Mouse (Mus musculus): ENCODE data around the gene Pde10a. TPM values are rescaled to one million over a fixed set of nuclear protein-coding genes. Genes with fewer than 3 reads are reported as not detected.

Pde10a gene
- total RNA-seq, 1 experiment = 2.6 TPM

DNA sequence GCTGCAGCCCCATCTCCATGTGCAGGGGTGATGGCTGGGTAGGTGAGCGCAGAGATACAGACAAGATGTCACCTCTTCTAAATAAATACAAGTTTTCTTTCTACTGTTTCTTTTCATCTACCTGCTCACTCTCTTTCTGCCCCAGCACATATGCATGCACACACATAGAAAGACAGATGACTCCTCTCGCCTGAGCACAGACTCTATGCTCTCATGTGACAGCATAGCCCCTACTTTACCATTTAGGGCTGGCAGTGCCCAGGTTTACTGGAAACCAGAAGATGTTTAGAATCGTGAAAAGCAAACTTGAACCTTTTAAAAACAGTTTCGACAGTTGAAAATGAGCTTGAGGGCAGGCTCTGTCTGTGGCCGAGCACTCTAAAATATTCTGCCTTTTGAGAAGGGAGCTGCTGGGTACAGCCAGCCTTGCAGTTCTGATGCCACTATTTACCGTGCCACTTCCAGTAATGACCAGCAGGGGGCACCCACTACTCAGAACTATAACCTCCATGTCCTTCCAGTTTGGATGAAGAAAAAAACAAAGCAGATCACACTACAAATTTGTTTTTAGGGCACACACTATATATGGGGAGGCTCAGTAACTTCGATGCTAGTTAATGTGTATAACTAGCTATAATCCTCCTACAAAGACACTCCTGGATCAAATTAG, 88.8 kb downstream of the Pde10a start:
- in situ Hi-C loops (cut with MboI; ENCODE audit: low sequenced_read_pairs in 2 of 2, unreplicated experiment in 2 of 2) = loop anchor here (10.0 to 25.0 kb wide), 2 partner anchors 311 to 323 kb away; no protein-coding TSS in a partner anchor
- TF ChIP-seq CHD2 (IDR thresholded peaks at IDR 0.05; ENCODE audit: low read depth, low read length) (no peak), ZC3H11A (IDR thresholded peaks at IDR 0.05; ENCODE audit: borderline replicate concordance, low read depth, low read length) (peak; percentile 69; the same call in 1 of the 2 replicates), MAFK (IDR thresholded peaks at IDR 0.05; ENCODE audit: insufficient read depth, low read depth, low read length) (no peak), HCFC1 (IDR thresholded peaks at IDR 0.05; ENCODE audit: borderline replicate concordance, insufficient read depth, low read length) (no peak), ZNF384 (IDR thresholded peaks at IDR 0.05; ENCODE audit: low read depth, low read length) (no peak)

DNA sequence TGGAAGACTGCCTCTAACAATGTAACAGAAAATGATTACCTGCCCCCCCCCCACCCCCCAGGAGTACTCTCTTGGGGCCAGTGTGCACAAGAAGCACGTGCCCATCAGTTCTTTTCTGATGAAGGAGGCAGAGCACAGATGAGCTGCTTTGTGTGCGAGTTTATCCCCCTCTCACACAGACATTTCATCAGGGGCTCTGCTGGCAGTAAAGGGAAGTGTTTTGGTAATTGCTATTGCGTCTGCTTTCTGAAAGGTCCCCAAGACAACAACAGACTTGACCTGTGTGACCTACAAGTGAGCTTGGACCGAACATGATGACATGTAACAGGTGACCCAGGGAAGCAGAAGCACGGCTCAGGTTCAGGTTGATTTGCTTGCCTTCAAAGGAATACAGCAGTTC, 95.2 kb downstream of the Pde10a start:
- H3K9me3 ChIP-seq (ENCODE audit: control insufficient read depth, insufficient read depth, low read depth, low read length) = no peaks in the 10 kb centered on the region
- no peak overlapping the region for H3K4me3 ChIP-seq (ENCODE audit: insufficient read depth in 1 of 2, low read depth in 1 of 2, low read length in 2 of 2, poor library complexity in 1 of 2, severe bottlenecking in 1 of 2)
- H3K4me1 ChIP-seq (ENCODE audit: control insufficient read depth in 2 of 2, insufficient read depth in 2 of 2, low read length in 2 of 2, poor library complexity in 1 of 2) = no peaks in the 10 kb centered on the region
- H3K36me3 ChIP-seq (ENCODE audit: control insufficient read depth, insufficient read depth, low read length, poor library complexity, severe bottlenecking) = no peaks in the 10 kb centered on the region
- in situ Hi-C loops (cut with MboI; ENCODE audit: low sequenced_read_pairs in 2 of 2, unreplicated experiment in 2 of 2) = loop anchor here (10.0 to 25.0 kb wide), 2 partner anchors 317 to 324 kb away; no protein-coding TSS in a partner anchor
- TF ChIP-seq ZC3H11A (IDR thresholded peaks at IDR 0.05; ENCODE audit: borderline replicate concordance, low read depth, low read length) (no peak), CHD2 (IDR thresholded peaks at IDR 0.05; ENCODE audit: low read depth, low read length) (no peak), MAFK (IDR thresholded peaks at IDR 0.05; ENCODE audit: insufficient read depth, low read depth, low read length) (no peak), ZNF384 (IDR thresholded peaks at IDR 0.05; ENCODE audit: low read depth, low read length) (no peak), HCFC1 (IDR thresholded peaks at IDR 0.05; ENCODE audit: borderline replicate concordance, insufficient read depth, low read length) (no peak)
- no peak overlapping the region for H3K27ac ChIP-seq (ENCODE audit: insufficient read depth, low read depth, low read length, poor library complexity, severe bottlenecking)
- no peak for DNase-seq (ENCODE audit: low read depth, low spot score)
- no peak overlapping the region for H3K9ac ChIP-seq (ENCODE audit: insufficient read depth, low read depth, low read length, poor library complexity, severe bottlenecking)

More for the DNA sequence above, 88.8 kb downstream of the Pde10a start:
- peak; percentile 69 for DNase-seq (ENCODE audit: low read depth, low spot score)
- Histone ChIP-seq H3K9ac (ENCODE audit: insufficient read depth, low read depth, low read length, poor library complexity, severe bottlenecking) (no peak overlapping the region), H3K4me3 (ENCODE audit: insufficient read depth in 1 of 2, low read depth in 1 of 2, low read length in 2 of 2, poor library complexity in 1 of 2, severe bottlenecking in 1 of 2) (no peak overlapping the region), H3K9me3 (ENCODE audit: control insufficient read depth, insufficient read depth, low read depth, low read length) (no peaks in the 10 kb centered on the region), H3K4me1 (ENCODE audit: control insufficient read depth in 2 of 2, insufficient read depth in 2 of 2, low read length in 2 of 2, poor library complexity in 1 of 2) (no peaks in the 10 kb centered on the region), H3K36me3 (ENCODE audit: control insufficient read depth, insufficient read depth, low read length, poor library complexity, severe bottlenecking) (no peaks in the 10 kb centered on the region), H3K27ac (ENCODE audit: insufficient read depth, low read depth, low read length, poor library complexity, severe bottlenecking) (no peak overlapping the region)

DNA sequence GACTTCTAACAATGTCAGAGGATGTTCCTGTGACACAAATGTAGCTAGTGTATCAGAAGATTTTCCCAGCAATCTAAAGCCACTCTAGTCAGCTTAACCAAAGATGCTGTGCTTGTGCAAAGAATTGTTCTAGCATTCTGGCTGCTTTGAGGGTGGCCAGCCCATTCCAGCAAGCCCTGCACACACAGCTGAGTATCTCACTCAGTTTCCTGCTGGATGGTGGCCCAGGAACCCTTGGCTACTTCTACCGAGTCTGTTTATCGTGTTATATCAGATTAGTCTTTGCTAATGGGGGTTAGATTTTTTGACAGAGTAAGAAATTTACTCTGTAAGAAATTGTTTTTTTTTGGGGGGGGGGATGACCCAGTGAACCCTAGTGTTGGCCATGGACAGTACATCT, 95.9 kb downstream of the Pde10a start:
- Histone ChIP-seq H3K4me1 (ENCODE audit: control insufficient read depth in 2 of 2, insufficient read depth in 2 of 2, low read length in 2 of 2, poor library complexity in 1 of 2) (no peaks in the 10 kb centered on the region), H3K9me3 (ENCODE audit: control insufficient read depth, insufficient read depth, low read depth, low read length) (no peaks in the 10 kb centered on the region), H3K9ac (ENCODE audit: insufficient read depth, low read depth, low read length, poor library complexity, severe bottlenecking) (no peak overlapping the region), H3K4me3 (ENCODE audit: insufficient read depth in 1 of 2, low read depth in 1 of 2, low read length in 2 of 2, poor library complexity in 1 of 2, severe bottlenecking in 1 of 2) (no peak overlapping the region), H3K36me3 (ENCODE audit: control insufficient read depth, insufficient read depth, low read length, poor library complexity, severe bottlenecking) (no peaks in the 10 kb centered on the region), H3K27ac (ENCODE audit: insufficient read depth, low read depth, low read length, poor library complexity, severe bottlenecking) (no peak overlapping the region)
- in situ Hi-C loops (cut with MboI; ENCODE audit: low sequenced_read_pairs in 2 of 2, unreplicated experiment in 2 of 2) = loop anchor here (10.0 to 25.0 kb wide), 2 partner anchors 316 to 324 kb away; no protein-coding TSS in a partner anchor
- no peak for TF ChIP-seq ZC3H11A (IDR thresholded peaks at IDR 0.05; ENCODE audit: borderline replicate concordance, low read depth, low read length)
- no peak for TF ChIP-seq CHD2 (IDR thresholded peaks at IDR 0.05; ENCODE audit: low read depth, low read length)
- no peak for TF ChIP-seq HCFC1 (IDR thresholded peaks at IDR 0.05; ENCODE audit: borderline replicate concordance, insufficient read depth, low read length)
- no peak for TF ChIP-seq ZNF384 (IDR thresholded peaks at IDR 0.05; ENCODE audit: low read depth, low read length)
- no peak for TF ChIP-seq MAFK (IDR thresholded peaks at IDR 0.05; ENCODE audit: insufficient read depth, low read depth, low read length)
- no peak for DNase-seq (ENCODE audit: low read depth, low spot score)

DNA sequence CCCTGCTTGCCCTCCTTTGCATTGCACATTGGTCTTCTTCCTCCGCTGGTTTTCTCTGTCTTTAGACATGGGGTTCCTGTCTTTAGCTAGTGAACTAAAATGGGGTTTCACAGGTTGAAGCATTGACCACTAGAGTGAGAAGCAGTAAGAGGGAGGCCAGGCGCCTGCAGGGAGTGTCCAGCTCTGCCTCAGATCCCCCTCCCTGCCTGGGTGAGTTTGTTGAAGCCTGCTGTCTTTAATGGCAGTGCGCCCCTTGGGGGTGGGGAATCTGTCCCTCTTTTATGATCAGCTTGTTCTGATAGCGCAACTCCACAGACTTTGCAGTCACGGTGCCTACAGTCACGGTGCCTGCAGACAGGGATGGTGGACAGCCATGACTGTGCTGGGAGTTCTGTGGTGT, 96.7 kb downstream of the Pde10a start:
- DNase-seq (ENCODE audit: low read depth, low spot score) = no peak
- no peak overlapping the region for H3K4me3 ChIP-seq (ENCODE audit: insufficient read depth in 1 of 2, low read depth in 1 of 2, low read length in 2 of 2, poor library complexity in 1 of 2, severe bottlenecking in 1 of 2)
- H3K27ac ChIP-seq (ENCODE audit: insufficient read depth, low read depth, low read length, poor library complexity, severe bottlenecking) = no peak overlapping the region
- H3K36me3 ChIP-seq (ENCODE audit: control insufficient read depth, insufficient read depth, low read length, poor library complexity, severe bottlenecking) = no peaks in the 10 kb centered on the region
- no peaks in the 10 kb centered on the region for H3K4me1 ChIP-seq (ENCODE audit: control insufficient read depth in 2 of 2, insufficient read depth in 2 of 2, low read length in 2 of 2, poor library complexity in 1 of 2)
- H3K9me3 ChIP-seq (ENCODE audit: control insufficient read depth, insufficient read depth, low read depth, low read length) = no peaks in the 10 kb centered on the region
- TF ChIP-seq MAFK (IDR thresholded peaks at IDR 0.05; ENCODE audit: insufficient read depth, low read depth, low read length) = no peak
- TF ChIP-seq ZNF384 (IDR thresholded peaks at IDR 0.05; ENCODE audit: low read depth, low read length) = no peak
- TF ChIP-seq CHD2 (IDR thresholded peaks at IDR 0.05; ENCODE audit: low read depth, low read length) = no peak
- TF ChIP-seq HCFC1 (IDR thresholded peaks at IDR 0.05; ENCODE audit: borderline replicate concordance, insufficient read depth, low read length) = no peak
- no peak for TF ChIP-seq ZC3H11A (IDR thresholded peaks at IDR 0.05; ENCODE audit: borderline replicate concordance, low read depth, low read length)
- in situ Hi-C loops (cut with MboI; ENCODE audit: low sequenced_read_pairs in 2 of 2, unreplicated experiment in 2 of 2) = loop anchor here (10.0 to 25.0 kb wide), 2 partner anchors 315 to 323 kb away; no protein-coding TSS in a partner anchor
- H3K9ac ChIP-seq (ENCODE audit: insufficient read depth, low read depth, low read length, poor library complexity, severe bottlenecking) = no peak overlapping the region

All from ES-E14 (cell line).